Mouse (Mus musculus) G1E-ER4 (cell line): ENCODE results near the gene Cd101. TPM values are rescaled to one million over a fixed set of nuclear protein-coding genes. Genes with fewer than 3 reads are reported as not detected.

Experiments
- GATA1 ChIP-seq: IDR thresholded peaks from one replicate; pipeline ENCODE4 v1.8.0; 2012; ENCODE audit warnings: low read length, inconsistent platforms
- polyA plus RNA-seq: library from polyadenylated mRNA; stranded (reverse); fragments of >175 nt; gene quantifications from 2 replicates; pipeline ENCODE4 v1.2.3, GENCODE M21; 2012

The Cd101 gene
- polyA plus RNA-seq, result not detected in 2 replicates

DNA sequence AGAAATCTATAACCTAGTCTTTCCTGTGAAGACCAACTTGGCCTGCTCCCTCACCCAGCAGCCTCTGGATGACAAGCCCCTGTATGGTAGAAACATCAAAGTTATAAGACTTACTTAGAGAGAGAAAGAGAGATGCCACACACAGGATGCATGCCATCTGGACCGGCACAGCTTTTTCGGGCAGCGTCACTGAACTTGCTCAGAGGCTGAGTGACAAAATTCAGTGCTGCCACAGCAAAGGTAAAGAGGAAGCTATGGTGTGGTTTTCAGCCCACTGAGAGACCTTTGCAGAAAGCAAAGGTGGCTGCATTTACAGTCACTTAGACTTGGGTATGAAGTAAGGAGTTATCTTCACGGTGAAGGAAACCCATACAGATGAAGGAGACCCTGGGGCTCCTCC, at the start of gene Cd101:
Gene Cd101, minus strand, starts transcription at position 218 of the 400 bp plus-strand sequence.
- TF ChIP-seq GATA1, result no peak

DNA sequence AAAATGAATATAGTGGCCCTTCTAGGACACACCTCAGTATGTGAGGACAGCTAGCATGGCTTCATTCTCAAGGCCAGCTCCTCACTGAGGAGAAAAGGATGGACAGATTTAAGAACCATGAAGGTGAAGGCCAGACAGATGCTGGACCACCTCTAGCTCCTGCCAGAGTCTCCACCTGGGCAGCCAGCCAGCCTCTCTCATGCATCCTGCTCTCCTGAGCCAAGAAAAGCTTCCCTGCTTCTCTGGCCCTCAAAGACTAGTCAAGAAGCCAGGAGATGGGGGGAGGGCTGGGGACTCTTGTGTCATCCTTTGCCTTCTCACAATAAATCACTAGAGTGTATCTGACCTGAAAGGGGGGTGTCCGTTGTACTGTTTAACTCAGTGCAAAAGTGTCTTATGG, 49.0 kb upstream of the Cd101 start:
- TF ChIP-seq GATA1, result no peak

DNA sequence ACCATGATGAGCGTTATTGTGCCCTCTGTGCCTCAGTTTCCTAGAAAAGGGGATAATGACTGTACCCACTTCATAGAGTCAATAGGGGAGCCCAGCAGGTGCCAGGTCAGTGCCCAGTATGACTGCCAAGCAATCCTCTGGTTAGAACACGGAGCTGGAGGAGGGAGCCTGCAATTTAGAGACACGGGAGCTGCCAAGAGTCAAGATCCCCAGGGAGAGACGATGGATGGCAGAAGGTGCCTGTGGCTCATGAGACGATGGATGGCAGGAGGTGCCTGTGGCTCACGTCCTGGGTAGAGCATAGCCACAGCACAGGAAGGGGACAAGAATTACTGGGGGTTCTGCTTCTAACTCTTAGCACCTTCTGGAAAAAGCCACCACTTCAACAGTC, 48.3 kb upstream of the Cd101 start:
- TF ChIP-seq GATA1, result no peak

DNA sequence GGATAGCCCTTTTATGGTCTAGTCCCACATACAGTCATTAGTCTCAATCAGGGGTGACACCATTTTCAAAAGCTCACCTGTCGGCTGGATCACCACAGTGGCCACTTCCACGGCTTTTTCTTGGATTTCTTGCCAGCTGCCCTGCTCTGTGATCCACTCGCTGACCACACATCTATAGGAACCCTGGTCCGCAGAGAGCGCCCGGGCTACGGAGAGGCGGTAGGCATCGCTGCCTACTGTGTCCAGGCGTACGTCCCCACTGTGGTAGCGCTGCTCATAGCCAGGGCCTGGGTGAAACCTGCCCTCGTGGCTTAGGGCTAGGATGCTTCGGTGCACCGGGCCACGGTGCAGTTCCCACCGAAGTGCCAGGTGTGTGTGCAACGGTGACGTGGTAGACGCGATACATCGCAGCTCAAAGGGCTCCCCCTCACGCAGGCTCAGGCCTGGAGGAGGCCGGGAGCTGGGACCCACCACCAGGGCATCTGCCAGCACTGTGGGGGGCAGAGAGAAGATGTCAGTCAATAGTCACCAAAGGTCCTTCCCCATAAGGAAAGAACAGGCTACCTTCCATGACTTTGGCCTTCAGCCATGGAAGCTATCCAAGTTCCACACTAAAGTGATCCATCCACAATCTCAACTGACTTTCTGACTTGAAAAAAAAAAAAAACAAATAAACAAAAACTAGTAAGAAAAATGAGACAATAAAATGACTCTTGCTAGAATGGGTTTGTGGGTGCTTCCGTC, 47.8 kb upstream of the Cd101 start:
- TF ChIP-seq GATA1, result no peak

DNA sequence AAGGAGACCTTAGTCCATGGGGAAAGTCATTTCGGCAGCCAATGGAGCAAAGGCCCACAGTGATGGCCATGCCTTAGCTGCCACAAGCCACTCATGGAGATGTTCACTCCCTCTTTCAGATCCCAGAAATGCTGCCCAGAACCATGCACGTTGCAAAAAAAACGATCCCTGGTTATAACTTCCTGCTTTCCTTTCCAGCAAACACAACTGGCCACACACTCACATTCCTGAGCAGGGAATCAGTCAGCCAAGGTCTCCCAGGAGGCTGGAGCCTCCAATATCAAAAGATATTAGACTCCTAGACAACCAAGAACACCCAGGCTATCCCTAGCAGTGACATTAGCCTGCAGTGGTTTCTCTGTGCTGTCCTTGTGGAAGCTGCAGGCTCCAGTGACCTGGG, 46.5 kb upstream of the Cd101 start:
- TF ChIP-seq GATA1, result no peak

DNA sequence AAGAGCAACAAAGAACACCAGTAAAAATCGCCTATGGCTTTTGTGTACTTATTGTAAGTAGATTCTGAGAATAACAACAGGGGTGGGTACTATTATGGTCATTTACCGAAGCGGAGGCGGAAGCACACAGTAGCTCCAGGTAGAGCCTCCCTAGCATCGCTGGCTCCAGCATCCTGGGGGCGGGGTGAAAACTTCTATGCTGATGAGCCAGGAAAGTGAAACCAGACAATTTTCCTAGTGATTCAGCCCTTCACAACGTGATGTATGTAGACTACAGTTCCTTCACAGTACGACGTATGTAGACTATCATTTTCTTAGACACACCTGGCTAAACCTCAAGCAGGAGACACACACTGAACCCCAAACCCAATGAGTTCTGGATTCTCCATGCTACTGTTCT, 44.0 kb upstream of the Cd101 start:
- TF ChIP-seq GATA1, result no peak

DNA sequence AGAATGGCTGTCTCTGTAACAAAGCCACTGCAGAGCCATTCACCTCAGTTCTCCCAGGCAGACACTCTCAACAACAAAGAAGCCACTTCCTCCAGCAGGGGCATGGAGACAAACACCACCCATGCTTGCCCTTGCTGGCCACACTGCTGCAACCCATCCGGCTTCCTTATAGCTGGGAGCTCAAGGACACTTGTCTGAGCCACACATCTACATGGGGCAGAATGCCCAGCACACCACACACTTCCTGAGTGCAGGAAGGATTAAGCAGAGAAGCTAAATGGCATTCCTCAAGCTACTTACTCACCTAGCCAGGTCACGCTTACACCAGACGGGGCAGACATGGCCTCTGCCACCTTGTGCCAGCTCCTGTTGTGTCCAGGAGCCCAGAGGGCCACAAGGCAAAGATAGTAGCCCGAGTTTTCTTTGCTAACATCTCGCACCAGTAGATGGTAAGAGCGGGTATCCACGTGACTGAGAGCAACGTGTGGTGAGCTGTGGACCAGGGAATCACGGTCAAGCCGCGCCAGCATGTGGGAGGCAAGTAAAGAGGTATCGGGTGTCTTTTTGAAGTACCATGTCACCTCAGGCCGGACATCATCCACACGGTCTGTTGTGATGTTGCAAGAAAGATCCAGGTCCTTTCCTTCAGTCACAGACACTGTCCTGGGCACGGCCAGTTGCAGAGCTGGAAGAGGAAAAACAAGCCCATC, 43.3 kb upstream of the Cd101 start:
- no peak for TF ChIP-seq GATA1

DNA sequence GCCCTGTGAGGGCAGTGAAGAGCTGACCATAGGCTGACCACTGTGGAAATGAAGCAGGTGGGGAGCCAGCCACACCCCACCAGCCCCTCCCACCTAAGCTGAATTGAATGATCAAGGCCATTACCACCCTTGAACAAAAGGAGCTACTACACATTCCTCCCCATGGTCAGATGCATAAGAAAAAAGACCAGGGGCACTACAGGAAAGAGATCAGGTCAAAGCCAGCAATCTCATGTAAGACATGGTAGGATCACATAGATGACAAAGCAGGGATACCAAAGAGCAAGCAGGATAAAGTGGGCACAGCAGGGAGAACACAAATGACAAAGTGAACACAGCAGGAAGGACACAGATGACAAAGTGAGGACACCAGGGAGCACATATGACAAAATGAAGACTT, 42.2 kb upstream of the Cd101 start:
- no peak for TF ChIP-seq GATA1

DNA sequence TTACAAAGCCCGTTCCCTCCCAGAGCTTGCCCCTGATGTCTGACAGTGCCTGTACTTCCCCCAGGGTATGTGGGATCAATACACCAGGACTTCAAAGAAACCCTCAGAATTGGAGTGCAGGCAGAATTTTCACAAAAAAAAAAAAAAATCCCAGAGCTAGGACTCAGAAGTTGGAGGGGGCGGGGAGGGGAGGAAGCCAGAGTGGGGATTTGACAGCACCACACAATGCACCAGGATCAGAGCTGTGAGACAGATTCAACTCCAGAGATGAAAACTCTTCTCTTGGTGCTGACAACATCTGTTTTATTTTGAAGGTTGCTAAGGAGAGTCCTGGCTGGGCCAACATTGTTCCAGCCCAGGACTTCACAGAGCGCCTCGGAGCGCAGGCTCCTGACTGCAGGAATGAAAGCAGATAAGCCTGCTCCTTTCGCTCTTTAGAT, 41.5 kb upstream of the Cd101 start:
- TF ChIP-seq GATA1, result no peak

DNA sequence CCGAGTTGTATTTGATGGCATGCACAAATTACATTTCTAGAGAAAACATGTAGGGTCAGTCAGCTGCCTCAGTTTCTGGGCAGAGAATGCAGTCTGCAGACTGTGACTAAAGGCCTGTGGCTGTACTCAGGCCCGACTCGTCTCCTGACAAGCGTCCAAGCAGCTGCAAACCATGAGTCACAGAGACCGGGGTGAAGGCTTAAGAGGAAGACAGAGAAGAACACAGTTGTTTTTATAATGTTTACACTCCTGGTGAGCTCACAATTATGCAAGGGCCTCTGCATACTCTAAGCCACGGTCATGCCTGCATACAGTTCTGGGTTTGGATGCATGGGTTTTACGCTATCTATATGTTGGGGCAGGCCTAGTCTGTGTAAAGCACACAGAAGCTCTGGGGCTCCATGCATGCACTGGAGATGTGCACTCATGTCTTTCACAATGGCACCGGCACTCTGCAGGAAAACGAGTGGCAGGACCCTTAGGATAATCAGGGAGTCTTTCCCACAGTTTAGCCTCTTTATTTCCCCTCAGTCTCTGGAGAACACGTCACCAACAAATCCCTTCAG, 41.0 kb upstream of the Cd101 start:
- TF ChIP-seq GATA1, result no peak

DNA sequence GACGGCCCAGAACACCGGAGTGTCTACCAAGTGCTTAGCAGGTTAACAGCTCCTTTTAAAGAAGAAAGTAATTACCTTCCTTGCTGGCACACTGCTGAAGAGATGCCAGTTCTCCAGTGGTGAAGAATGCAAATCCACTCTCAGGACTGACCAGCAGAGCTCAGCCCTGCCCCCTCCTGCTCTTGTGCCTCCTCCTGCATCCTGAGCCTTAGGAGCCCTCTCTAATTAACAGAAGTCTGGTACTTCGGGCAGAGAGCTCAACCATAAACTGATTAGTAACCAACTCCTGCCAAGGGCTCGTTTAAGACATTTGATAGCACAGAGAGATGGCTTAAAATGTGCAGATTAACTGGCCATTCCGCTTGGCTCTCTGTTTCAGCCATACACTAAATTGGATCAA, 39.3 kb upstream of the Cd101 start:
- TF ChIP-seq GATA1, result no peak

DNA sequence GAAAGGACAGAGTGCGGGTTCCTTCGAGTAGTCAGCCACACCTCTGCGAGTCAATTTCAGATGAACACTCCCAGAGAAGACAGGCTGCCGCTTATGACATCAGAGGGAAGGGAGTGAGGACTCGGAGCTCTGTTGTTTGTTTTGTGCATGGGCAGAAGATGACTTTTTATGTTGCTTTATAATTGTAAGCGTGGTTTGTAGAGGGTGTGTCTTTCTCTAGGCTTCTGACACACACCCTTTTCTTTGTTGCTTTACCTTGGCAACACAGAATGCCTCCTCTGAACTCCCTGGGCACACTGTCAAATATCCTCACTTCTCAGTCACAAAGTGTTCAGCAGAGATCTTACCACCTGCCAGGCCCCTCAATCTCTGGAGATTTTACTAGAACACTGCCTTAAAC, 36.8 kb upstream of the Cd101 start:
- no peak for TF ChIP-seq GATA1

DNA sequence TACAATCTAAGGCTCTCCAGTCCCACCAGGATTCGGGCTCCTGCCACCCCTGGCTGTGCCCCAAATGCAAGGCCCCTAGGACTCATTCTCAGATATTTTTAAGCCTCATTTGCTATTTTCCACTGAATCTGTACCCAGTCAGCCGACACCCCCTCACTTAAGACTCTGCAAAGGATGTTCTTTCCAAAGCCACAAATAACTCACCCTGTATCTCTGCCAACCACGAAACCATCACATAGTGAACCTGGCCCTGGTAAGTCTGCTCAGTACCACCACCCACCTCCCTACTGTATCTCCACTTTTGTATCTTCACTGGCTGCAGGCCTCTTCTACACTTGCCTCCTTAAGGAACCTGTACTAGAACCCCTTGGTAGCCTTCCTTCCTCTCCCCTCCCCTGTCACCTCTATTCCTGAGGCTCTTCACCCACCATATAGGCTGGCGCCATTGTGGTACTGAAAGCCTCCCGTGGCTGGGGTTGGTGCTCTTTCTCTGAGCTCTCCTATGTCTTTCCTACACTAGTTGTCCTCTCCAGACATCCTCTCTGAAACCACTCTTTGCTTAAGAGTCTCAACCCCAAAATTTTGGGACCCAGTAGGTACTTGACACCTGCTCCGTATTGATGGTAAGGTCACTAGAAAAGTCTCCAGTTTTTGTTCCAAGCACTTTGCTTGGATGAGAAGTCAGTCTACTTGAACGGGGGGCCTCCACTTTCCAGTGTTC, 32.7 kb upstream of the Cd101 start:
- TF ChIP-seq GATA1, result no peak

DNA sequence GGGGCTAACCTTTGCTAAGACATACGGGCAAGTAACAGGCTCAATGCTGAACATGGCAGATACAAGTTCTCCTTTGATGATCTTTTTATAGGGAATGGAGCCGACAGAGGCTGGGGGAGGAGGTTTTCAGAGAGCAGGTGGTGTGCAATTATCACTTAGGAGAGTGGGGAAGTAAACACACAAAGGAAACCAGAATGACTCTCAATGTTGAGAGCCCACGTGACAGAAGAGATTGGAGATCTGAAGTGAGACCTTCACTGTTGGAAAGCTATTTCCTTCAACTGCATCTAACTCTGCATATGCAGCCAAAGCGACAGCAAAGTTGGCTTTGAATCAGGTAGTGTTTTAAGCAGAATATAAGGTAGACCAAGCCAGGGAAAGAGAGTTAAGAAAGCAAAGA, 29.9 kb upstream of the Cd101 start:
- no peak for TF ChIP-seq GATA1

DNA sequence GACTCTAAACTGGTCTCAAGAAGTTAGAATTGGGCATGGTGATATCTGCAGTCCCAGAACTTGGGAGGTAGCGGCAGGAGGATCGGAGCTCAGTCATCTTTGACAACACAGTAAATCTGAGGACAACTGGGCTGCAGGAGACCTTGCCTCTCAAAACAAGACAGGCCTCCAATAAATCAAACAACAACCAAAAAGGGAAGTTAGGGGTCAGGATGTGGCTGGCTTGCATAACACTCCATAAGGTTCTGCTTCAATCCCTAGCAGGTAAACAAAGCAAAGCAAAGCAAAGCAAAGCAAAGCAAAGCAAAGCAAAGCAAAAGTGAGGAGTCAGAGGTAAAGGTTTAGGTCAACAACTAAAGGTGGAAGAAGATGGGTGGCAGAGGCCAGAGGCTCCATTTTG, 28.8 kb upstream of the Cd101 start:
- TF ChIP-seq GATA1, result no peak

DNA sequence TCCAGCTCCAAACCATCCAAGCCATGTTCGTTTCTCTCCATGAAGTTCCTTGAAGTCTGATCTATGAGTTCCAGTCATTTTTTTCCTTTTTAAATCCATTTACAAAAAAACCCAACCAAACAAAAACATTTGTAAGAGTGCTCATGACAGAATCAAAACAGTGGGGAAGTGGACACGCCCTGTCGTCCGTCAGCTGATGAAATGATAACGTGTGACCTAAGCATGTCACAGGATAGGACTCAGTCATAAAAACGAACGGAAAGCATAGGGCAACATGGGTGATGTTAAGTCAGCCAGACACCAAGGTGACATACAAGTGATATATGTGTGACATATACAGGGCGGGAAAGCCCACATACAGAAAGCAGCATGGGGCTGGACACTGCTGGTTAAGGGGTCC, 25.9 kb upstream of the Cd101 start:
- TF ChIP-seq GATA1, result no peak
